Mouse (Mus musculus) forebrain, embryonic 12.5 days (tissue): ENCODE measurements around the gene Ints3. TPM values are rescaled to one million over a fixed set of nuclear protein-coding genes. Genes with fewer than 3 reads are reported as not detected.
A peak's percentile ranks its signal among the peaks of the same experiment; 100 is the strongest.

Experiments used
- ATAC-seq: fragments of 200-750 bp; cut with Nextera tagmentation; 2 replicates; pipeline ENCODE4 v1.8.0; 2017; ENCODE audit warnings: moderate TSS enrichment; ENCODE audit not compliant: low FRiP score
- H3K27ac ChIP-seq: fragments of 300-500 bp; sonication (generic); 2 replicates; pipeline ENCODE4 v1.5.1; 2016; ENCODE audit warnings: mild to moderate bottlenecking
- H3K27me3 ChIP-seq: fragments of 300-500 bp; sonication (generic); 2 replicates; pipeline ENCODE4 v1.6.1; 2016; ENCODE audit warnings: mild to moderate bottlenecking
- H3K36me3 ChIP-seq: fragments of 300-500 bp; sonication (generic); replicated peaks from 2 replicates; pipeline ENCODE4 v1.6.1; 2016; ENCODE audit warnings: mild to moderate bottlenecking
- H3K4me1 ChIP-seq: fragments of 300-500 bp; sonication (generic); 2 replicates; pipeline ENCODE4 v1.6.1; 2016
- H3K4me2 ChIP-seq: fragments of 300-500 bp; sonication (generic); 2 replicates; pipeline ENCODE4 v1.6.1; 2016; ENCODE audit warnings: mild to moderate bottlenecking, moderate library complexity
- H3K4me3 ChIP-seq: fragments of 300-500 bp; sonication (generic); replicated peaks from 2 replicates; pipeline ENCODE4 v1.5.1; 2016; ENCODE audit warnings: mild to moderate bottlenecking
- H3K9ac ChIP-seq: fragments of 300-500 bp; sonication (generic); 2 replicates; pipeline ENCODE4 v1.6.1; 2016; ENCODE audit warnings: mild to moderate bottlenecking
- H3K9me3 ChIP-seq: fragments of 300-500 bp; sonication (generic); 2 replicates; pipeline ENCODE4 v1.6.1; 2016
- WGBS: fragments of 180-500 bp; shearing (Covaris S2); methylation state at CpG from one replicate; pipeline ENCODE4 v1.1.7; 2016; 5-methylcytosine and 5-hydroxymethylcytosine counted together
- polyA plus RNA-seq: library from polyadenylated mRNA; unstranded; fragments of >200 nt; fragmentation: Nextera tagmentation; extraction: Ambion mirVana; gene quantifications from 2 replicates; pipeline ENCODE4 v1.2.1, GENCODE M21; 2016

Ints3 gene
- polyA plus RNA-seq, 1 experiment from 2014 or later: 42.8 TPM

DNA sequence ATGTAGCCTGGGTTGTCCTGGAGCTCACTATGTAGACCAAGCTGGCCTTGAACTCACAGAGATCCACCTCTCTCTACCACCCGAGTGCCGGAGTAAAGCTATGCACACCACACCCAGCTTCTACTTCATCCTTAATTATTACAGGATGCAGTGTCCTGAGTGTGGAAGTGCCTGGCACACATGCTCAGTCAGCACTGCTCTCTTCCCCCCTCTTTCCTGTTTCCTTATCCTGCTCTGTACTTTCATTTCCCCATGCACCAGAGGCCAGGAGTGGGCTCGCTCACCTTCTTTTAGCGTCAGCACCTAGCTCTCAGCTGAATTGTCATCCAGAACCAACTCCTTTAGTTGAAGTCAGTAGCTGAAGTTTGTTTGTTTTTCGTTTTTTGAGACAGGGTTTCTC is 26.9 kb upstream of the Ints3 start:
- peaks cover 4% of the 10 kb centered on the region for H3K4me1 ChIP-seq
- no peak overlapping the region for H3K4me2 ChIP-seq
- H3K9me3 ChIP-seq: no peaks in the 10 kb centered on the region
- peaks cover 52% of the 10 kb centered on the region for H3K27me3 ChIP-seq
- whole genome bisulfite sequencing: 81% methylated on average over 5 of the region's 5 CpGs
- H3K4me3 ChIP-seq: no peak overlapping the region
- H3K36me3 ChIP-seq: no peaks in the 10 kb centered on the region
- no peak overlapping the region for H3K9ac ChIP-seq
- ATAC-seq: no peak
- no peak overlapping the region for H3K27ac ChIP-seq

DNA sequence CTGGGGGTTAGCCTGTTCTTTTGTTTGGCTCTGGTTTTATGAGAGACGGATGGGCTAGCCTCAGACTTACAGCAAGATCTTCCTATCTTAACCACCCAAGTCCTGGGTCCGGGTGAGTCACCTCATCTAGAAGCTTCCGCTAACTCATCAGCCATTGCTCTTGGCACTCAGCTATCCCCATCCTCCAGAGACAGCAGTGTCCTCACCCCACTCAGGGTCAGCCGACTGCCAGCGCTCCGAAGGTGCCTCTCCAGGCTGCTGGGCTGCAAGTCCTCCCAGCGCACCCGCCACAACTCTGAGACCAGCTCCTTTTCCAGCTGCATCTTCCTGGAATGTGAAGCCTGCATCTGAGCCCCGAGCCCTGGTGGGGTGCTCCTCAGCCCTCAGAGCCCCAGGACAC is 26.3 kb upstream of the Ints3 start:
- H3K4me1 ChIP-seq: no peaks in the 10 kb centered on the region
- no peak overlapping the region for H3K4me3 ChIP-seq
- no peaks in the 10 kb centered on the region for H3K36me3 ChIP-seq
- no peak overlapping the region for H3K9ac ChIP-seq
- no peak overlapping the region for H3K27ac ChIP-seq
- no peaks in the 10 kb centered on the region for H3K9me3 ChIP-seq
- ATAC-seq: no peak
- WGBS: 73% methylated on average over 9 of the region's 9 CpGs
- no peak overlapping the region for H3K4me2 ChIP-seq
- peaks cover 46% of the 10 kb centered on the region for H3K27me3 ChIP-seq

DNA sequence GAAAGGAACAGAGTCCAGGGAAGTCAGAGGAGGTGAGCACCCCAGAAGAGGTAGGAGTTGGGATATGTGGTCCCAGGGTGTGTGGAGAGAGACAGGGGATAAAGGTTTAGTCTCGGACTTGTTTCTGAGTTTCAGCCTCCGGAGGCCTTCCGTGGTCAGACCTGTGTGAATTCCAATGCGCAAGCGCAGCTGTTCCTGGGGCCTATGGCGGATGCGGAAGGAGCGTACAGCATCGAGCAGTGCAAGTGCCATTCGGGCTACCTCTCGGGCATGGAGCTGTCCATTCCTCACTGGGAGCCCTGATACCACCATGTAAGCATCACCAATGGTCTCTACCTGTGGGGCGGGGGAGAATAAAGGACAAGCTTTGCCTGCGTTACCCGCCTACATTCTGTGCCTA is 21.5 kb upstream of the Ints3 start:
- no peaks in the 10 kb centered on the region for H3K9me3 ChIP-seq
- H3K27ac ChIP-seq: no peak overlapping the region
- no peak overlapping the region for H3K4me2 ChIP-seq
- H3K4me3 ChIP-seq: no peak overlapping the region
- peaks cover 9% of the 10 kb centered on the region; the same call in 1 of the 2 replicates for H3K27me3 ChIP-seq
- WGBS: 90% methylated on average over 14 of the region's 14 CpGs
- H3K4me1 ChIP-seq: no peaks in the 10 kb centered on the region
- ATAC-seq: no peak
- H3K9ac ChIP-seq: no peak overlapping the region
- no peaks in the 10 kb centered on the region for H3K36me3 ChIP-seq

DNA sequence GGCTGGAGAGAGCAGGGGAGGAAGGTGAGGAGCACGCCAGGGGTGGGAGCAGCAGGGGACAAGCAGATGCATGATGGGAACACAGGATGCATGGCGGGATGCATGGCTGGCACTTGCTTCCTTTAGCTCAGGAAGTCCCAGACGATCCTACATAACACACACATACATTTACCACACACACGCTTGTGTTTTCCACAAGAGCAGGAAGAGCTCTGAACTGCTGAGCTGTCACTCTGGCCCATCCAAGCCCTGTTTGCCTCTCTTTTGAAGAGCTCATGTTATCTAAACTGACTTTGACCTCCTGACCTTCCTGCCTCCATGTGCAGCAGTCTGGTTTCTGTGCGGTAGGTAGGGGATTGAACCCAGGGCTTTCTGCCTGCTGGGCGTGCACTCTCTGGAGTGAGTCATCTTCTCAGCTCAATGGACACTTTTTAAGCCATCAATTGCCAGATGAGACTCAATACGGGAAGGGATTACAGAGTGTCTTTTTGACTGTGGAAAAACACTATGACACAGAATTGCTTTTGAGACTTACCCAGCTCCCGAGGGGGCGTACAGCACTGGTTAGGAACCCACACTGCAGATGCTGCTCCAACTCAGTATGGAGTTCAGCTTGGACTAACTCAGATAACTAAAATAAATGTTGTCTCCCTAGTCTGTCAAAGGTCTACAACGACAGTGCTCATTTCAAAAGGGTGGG is 18.1 kb upstream of the Ints3 start:
- Histone ChIP-seq H3K4me1 (peaks cover 8% of the 10 kb centered on the region), H3K27ac (0 out of 2 replicates have a peak overlapping the region, but pooled peaks have one; percentile 21), H3K4me2 (no peak overlapping the region), H3K27me3 (peaks cover 7% of the 10 kb centered on the region; the same call in 1 of the 2 replicates), H3K36me3 (no peaks in the 10 kb centered on the region), H3K4me3 (no peak overlapping the region), H3K9me3 (no peaks in the 10 kb centered on the region), H3K9ac (no peak overlapping the region)
- ATAC-seq: no peak
- 65% methylated on average over 10 of the region's 10 CpGs for WGBS

DNA sequence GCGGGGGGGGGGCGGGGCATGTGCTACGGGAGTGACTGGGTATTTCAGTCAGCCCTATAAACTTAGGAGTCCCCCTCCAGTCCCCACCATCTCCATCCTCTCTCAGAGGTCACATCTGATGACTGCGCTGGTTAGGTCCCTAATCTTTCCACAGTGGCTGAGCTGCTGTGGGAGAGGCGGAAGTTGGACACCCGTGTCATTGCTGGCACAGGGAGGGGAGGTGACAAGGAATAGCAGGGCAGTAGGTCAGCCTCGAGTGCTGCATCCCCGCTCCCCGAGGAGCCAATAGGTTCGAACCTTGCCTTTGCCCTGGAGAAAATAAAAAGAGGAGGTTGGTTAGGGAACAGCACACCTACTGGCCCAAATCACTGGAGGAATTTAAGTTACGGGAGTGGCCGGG is 17.5 kb upstream of the Ints3 start:
- H3K4me3 ChIP-seq: no peak overlapping the region
- H3K4me2 ChIP-seq: no peak overlapping the region
- H3K9ac ChIP-seq: no peak overlapping the region
- WGBS: 39% methylated on average over 12 of the region's 12 CpGs
- no peaks in the 10 kb centered on the region for H3K9me3 ChIP-seq
- no peak overlapping the region for H3K27ac ChIP-seq
- no peak for ATAC-seq
- no peaks in the 10 kb centered on the region for H3K36me3 ChIP-seq
- peaks cover 14% of the 10 kb centered on the region for H3K4me1 ChIP-seq
- H3K27me3 ChIP-seq: peaks cover 7% of the 10 kb centered on the region; the same call in 1 of the 2 replicates

DNA sequence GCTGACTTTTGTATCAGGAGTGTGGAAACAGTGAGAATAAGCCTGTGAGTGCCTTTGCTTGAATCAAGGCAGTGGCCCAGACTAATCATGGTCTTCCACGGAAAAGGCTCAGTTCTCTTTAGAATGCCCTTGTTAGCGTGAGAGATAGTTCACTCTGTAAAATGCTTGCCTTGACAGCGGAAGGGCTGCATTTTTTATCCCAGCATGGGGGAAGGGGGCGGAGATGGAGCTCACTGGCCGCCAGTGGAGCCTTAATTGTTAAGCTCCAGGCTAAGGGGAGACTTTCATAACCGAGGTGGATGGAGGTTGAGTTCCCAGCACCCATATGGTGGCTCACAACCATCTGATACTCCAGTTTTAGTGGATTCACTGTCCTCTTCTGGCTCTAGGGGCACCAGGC is 15.2 kb upstream of the Ints3 start:
- Histone ChIP-seq H3K9ac (no peak overlapping the region), H3K27ac (no peak overlapping the region), H3K27me3 (peaks cover 7% of the 10 kb centered on the region; the same call in 1 of the 2 replicates), H3K4me3 (no peak overlapping the region), H3K36me3 (no peaks in the 10 kb centered on the region), H3K4me2 (no peak overlapping the region), H3K4me1 (peaks cover 17% of the 10 kb centered on the region), H3K9me3 (no peaks in the 10 kb centered on the region)
- 19% methylated on average over 6 of the region's 6 CpGs for WGBS
- no peak for ATAC-seq

DNA sequence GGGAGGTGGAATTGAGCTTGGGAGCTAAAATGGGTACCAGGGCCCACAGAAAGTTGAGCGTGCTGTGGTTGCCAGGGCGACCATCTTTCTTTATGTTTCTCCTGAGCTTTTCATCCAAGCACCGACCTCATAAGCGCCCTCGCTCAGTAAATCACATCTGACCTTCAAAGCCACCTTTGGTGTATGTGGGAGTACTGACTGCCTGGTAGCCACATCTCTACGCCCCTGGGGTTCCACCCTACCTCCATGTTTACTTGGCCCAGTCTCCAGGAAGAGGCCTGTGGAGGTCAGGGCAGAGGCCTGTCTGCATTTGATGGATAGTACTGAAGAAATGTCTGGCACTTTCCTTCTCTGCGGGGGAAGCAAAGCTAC is 13.7 kb upstream of the Ints3 start:
- H3K4me2 ChIP-seq: peak overlapping the region; percentile 52
- peak overlapping the region; percentile 28 for H3K4me3 ChIP-seq
- peak overlapping the region; percentile 27 for H3K9ac ChIP-seq
- H3K27ac ChIP-seq: peak overlapping the region; percentile 82
- H3K36me3 ChIP-seq: no peaks in the 10 kb centered on the region
- WGBS: 36% methylated on average over 7 of the region's 7 CpGs
- H3K4me1 ChIP-seq: peaks cover 17% of the 10 kb centered on the region
- peak; percentile 27; the same call in 1 of the 2 replicates for ATAC-seq
- peaks cover 5% of the 10 kb centered on the region; the same call in 1 of the 2 replicates for H3K27me3 ChIP-seq
- H3K9me3 ChIP-seq: no peaks in the 10 kb centered on the region

DNA sequence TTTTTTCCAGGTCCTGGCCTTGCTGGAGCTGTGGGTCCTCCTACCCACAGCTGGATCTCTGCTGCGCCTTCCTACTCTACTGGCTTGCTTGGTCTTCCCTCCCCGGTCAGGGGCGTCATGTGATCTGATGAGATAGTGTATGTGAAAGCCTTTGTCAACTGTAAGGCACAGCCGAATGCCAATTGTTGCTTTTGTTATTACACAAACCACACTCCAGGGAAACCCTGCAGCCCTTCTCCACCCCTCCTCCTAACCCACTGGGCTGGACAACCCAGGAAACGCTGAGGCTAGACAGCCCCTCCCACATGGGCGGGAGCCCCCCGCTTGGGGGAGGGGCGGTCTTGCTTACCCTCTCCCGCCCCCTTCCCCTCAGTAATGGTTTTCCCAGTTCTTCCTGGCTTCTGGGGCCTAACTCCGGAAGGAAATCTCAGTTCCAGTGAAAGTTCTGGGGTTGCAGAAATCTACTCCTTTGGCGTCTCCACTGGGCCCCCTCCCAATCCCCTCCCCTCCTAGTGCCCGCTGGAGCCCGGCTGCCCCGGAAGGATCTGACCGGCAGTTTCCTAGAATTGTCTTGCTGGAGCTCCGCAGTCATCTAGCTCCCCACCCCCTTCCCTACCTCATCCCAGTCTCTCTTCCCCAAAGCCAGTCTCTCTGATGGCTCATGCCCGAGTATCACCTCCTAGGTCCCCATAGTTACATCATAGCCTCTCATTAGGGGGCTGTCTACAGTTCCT is 13.1 kb upstream of the Ints3 start:
- Histone ChIP-seq H3K9me3 (no peaks in the 10 kb centered on the region), H3K27me3 (peaks cover 3% of the 10 kb centered on the region; the same call in 1 of the 2 replicates), H3K9ac (peak overlapping the region; percentile 27), H3K27ac (peak overlapping the region; percentile 82), H3K4me1 (peaks cover 17% of the 10 kb centered on the region), H3K4me3 (peak overlapping the region; percentile 28), H3K4me2 (peak overlapping the region; percentile 52), H3K36me3 (no peaks in the 10 kb centered on the region)
- WGBS: under 1% methylated on average over 17 of the region's 17 CpGs
- ATAC-seq: peak; percentile 94

DNA sequence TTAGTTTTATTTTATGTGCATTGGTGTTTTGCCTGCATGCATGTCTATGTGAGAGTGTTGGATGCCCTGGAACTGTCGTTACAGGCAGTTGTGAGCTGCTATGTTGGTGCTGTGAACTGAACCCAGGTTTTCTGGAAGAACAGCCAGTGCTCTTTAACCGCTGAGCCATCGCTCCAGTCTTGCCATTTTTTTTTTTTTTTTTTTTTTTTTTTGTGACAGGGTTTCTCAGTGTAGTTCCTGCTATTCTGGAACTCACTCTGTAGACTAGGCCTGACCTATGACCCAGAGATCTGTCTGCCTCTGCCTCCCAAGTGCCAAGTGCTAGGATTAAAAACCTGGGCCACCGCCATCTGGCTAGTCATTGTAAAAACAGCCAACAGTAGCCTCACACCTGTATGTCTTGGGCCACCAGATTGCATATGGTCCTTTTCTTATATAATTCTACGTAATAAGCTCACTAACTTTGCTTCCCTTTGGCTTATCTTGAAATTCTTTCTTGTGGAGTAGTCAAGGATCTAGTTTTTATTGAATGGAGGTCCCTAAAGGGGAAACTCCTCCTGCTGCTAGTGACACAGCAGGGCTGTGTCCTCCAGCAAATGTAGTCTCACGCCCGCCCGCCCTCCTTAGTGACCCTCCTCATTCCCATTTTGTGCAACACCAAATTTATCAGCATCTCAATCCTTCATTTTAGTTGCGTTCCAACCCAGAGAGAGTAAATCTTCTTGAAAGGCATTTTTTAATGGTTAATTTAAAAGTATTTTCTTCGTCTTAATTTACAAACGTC is 12.2 kb upstream of the Ints3 start:
- no peaks in the 10 kb centered on the region for H3K36me3 ChIP-seq
- H3K27ac ChIP-seq: peak overlapping the region; percentile 63
- H3K27me3 ChIP-seq: no peaks in the 10 kb centered on the region
- peaks cover 17% of the 10 kb centered on the region for H3K4me1 ChIP-seq
- no peak overlapping the region for H3K4me3 ChIP-seq
- ATAC-seq: no peak
- H3K9me3 ChIP-seq: no peaks in the 10 kb centered on the region
- peak overlapping the region; percentile 52 for H3K4me2 ChIP-seq
- 70% methylated on average over 11 of the region's 11 CpGs for WGBS
- H3K9ac ChIP-seq: no peak overlapping the region

DNA sequence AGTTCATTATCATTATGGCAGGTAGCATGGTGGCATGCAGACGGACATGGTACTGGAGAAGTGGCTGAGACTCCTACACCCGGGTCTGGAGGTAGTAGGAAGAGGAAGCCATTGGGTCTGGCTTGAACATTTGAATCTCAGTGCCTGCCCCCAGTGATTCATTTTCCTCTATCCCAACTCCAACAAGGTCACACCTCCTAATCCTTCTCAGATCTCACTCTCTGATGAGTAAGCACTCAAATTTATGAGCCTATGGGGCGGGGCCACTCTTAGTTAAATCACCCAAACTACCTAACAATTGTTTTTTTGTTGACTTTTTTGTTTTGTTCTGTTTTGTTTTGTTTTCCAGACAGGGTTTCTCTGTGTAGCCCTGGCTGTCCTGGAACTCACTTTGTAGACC is 10.6 kb upstream of the Ints3 start:
- H3K4me2 ChIP-seq: no peak overlapping the region
- no peak for ATAC-seq
- 91% methylated on average over 3 of the region's 3 CpGs for WGBS
- H3K9ac ChIP-seq: no peak overlapping the region
- H3K4me1 ChIP-seq: peaks cover 17% of the 10 kb centered on the region
- no peak overlapping the region for H3K4me3 ChIP-seq
- H3K9me3 ChIP-seq: no peaks in the 10 kb centered on the region
- no peaks in the 10 kb centered on the region for H3K27me3 ChIP-seq
- no peaks in the 10 kb centered on the region for H3K36me3 ChIP-seq
- H3K27ac ChIP-seq: no peak overlapping the region

DNA sequence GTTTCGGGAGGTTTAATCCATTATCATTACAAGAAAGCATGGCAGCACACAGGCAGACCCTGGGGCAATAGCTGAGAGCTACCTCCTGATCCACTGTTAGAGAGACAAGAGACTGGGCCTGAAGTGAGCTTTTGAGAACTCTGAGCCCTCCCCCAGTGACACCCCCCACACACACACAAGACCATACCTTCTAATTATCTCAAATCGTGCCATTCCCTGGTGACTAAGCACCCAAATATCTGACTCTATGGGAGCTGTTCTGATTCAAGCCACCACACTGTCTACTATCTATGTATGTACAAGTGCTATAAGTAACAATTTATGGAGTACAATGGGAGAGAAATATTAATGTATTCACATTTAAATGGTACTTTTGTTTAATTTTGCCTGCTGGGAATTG is 7.3 kb upstream of the Ints3 start:
- no peaks in the 10 kb centered on the region for H3K36me3 ChIP-seq
- H3K27ac ChIP-seq: no peak overlapping the region
- H3K9ac ChIP-seq: no peak overlapping the region
- no peak overlapping the region for H3K4me3 ChIP-seq
- H3K4me1 ChIP-seq: peaks cover 3% of the 10 kb centered on the region; the same call in 1 of the 2 replicates
- 90% methylated on average over 2 of the region's 2 CpGs for WGBS
- ATAC-seq: no peak
- no peaks in the 10 kb centered on the region for H3K9me3 ChIP-seq
- no peak overlapping the region for H3K4me2 ChIP-seq
- H3K27me3 ChIP-seq: no peaks in the 10 kb centered on the region

DNA sequence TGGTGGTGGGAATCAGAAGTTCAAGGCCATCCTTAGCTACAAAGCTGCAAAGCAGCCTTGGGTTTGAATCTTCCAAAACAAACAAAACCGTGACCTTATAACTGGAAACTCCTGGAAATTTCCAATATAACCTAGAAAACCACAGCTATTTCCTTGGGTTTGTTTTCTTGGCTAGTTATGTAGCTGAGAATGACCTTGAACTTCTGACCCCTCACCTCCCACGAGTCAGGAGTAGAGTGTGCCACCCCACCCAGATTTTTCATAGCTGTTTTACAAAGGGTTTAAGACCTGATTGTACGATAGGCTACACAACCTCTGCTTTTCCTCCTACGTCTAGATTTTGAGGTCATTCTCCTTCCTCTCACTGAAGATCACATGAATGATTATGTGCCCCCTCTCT is 3.7 kb upstream of the Ints3 start:
- Histone ChIP-seq H3K27ac (no peak overlapping the region), H3K9me3 (no peaks in the 10 kb centered on the region), H3K4me3 (no peak overlapping the region), H3K4me2 (no peak overlapping the region), H3K36me3 (no peaks in the 10 kb centered on the region), H3K27me3 (no peaks in the 10 kb centered on the region), H3K9ac (no peak overlapping the region), H3K4me1 (peaks cover 11% of the 10 kb centered on the region)
- WGBS: 75% methylated on average over 4 of the region's 4 CpGs
- no peak for ATAC-seq
